Mouse (Mus musculus) liver, embryonic 11.5 days (tissue): ENCODE results near the gene Tmcc3. TPM values are rescaled to one million over a fixed set of nuclear protein-coding genes. Genes with fewer than 3 reads are reported as not detected.
A peak's percentile ranks its signal among the peaks of the same experiment; 100 is the strongest.

Source experiments
- ATAC-seq: fragments of 200-750 bp; cut with Nextera tagmentation; replicated peaks from 2 replicates; pipeline ENCODE4 v1.8.0; 2017; ENCODE audit warnings: moderate number of reproducible peaks, mild to moderate bottlenecking, moderate TSS enrichment, moderate library complexity; ENCODE audit not compliant: low FRiP score
- DNase-seq: peaks from one replicate; pipeline ENCODE4 v3.0.0-alpha.2; 2017; ENCODE audit warnings: low spot score
- H3K27ac ChIP-seq: fragments of 300-500 bp; sonication (generic); 2 replicates; pipeline ENCODE4 v1.5.1; 2014; ENCODE audit warnings: mild to moderate bottlenecking, low read depth, low read length, control low read depth
- H3K27me3 ChIP-seq: fragments of 300-500 bp; sonication (generic); replicated peaks from 2 replicates; pipeline ENCODE4 v1.6.1; 2014; ENCODE audit warnings: low read length, mixed read lengths; ENCODE audit not compliant: control insufficient read depth, insufficient read depth
- H3K36me3 ChIP-seq: fragments of 300-500 bp; sonication (generic); 2 replicates; pipeline ENCODE4 v1.6.1; 2014; ENCODE audit warnings: mild to moderate bottlenecking, low read length, moderate library complexity, mixed read lengths; ENCODE audit not compliant: control insufficient read depth, insufficient read depth
- H3K4me1 ChIP-seq: fragments of 300-500 bp; sonication (generic); replicated peaks from 2 replicates; pipeline ENCODE4 v1.6.1; 2014; ENCODE audit warnings: low read length, mixed read lengths; ENCODE audit not compliant: control insufficient read depth, insufficient read depth
- H3K4me2 ChIP-seq: fragments of 300-500 bp; sonication (generic); 2 replicates; pipeline ENCODE4 v1.6.1; 2014; ENCODE audit warnings: mild to moderate bottlenecking, control low read depth, moderate library complexity
- H3K4me3 ChIP-seq: fragments of 300-500 bp; sonication (generic); 2 replicates; pipeline ENCODE4 v1.5.1; 2014; ENCODE audit warnings: low read depth, low read length, control low read depth
- H3K9ac ChIP-seq: fragments of 300-500 bp; sonication (generic); 2 replicates; pipeline ENCODE4 v1.6.1; 2014; ENCODE audit warnings: low read depth, low read length, control low read depth
- H3K9me3 ChIP-seq: fragments of 300-500 bp; sonication (generic); 2 replicates; pipeline ENCODE4 v1.6.1; 2016; ENCODE audit warnings: low read length, inconsistent platforms, mixed read lengths; ENCODE audit not compliant: control insufficient read depth
- WGBS: fragments of 180-500 bp; shearing (Covaris S2); extraction: QIAGEN DNeasy Blood & Tissue Kit; methylation state at CpG from one replicate; pipeline ENCODE4 v1.1.7; 2014; 5-methylcytosine and 5-hydroxymethylcytosine counted together
- polyA plus RNA-seq: library from polyadenylated mRNA; unstranded; fragments of >200 nt; fragmentation: Nextera tagmentation; extraction: Ambion mirVana; gene quantifications from 2 replicates; pipeline ENCODE4 v1.2.1, GENCODE M21; 2014

Tmcc3 gene
- polyA plus RNA-seq, 1 experiment from 2014 or later, result 5.6 TPM

- no peaks in the 10 kb centered on the region for H3K27me3 ChIP-seq
- H3K27ac ChIP-seq, result no peak overlapping the region
- H3K9ac ChIP-seq, result no peak overlapping the region
- H3K36me3 ChIP-seq, result no peaks in the 10 kb centered on the region
- H3K4me3 ChIP-seq, result no peak overlapping the region
- peaks cover 26% of the 10 kb centered on the region for H3K4me1 ChIP-seq
- no peaks in the 10 kb centered on the region for H3K9me3 ChIP-seq
- WGBS, result 50% methylated on average over 7 of the region's 7 CpGs
- H3K4me2 ChIP-seq, result no peak overlapping the region
- DNase-seq (no peak), ATAC-seq (no peak)
Observed at GRCm38 (mm10) chr10:94561351-94561750, 249.6 kb downstream of the Tmcc3 start.

- Histone ChIP-seq H3K27ac (no peak overlapping the region), H3K9me3 (no peaks in the 10 kb centered on the region), H3K27me3 (no peaks in the 10 kb centered on the region), H3K4me1 (peaks cover 32% of the 10 kb centered on the region), H3K36me3 (no peaks in the 10 kb centered on the region), H3K9ac (no peak overlapping the region), H3K4me3 (no peak overlapping the region), H3K4me2 (no peak overlapping the region)
- 25% methylated on average over 1 of the region's 1 CpGs for WGBS
- ATAC-seq, result no peak
- no peak for DNase-seq
Observed at GRCm38 (mm10) chr10:94562188-94562587, 250.4 kb downstream of the Tmcc3 start.

- H3K9me3 ChIP-seq, result no peaks in the 10 kb centered on the region
- DNase-seq (no peak), ATAC-seq (no peak)
- WGBS, result 80% methylated on average over 3 of the region's 3 CpGs
- no peaks in the 10 kb centered on the region for H3K36me3 ChIP-seq
- H3K27me3 ChIP-seq, result no peaks in the 10 kb centered on the region
- no peak overlapping the region for H3K27ac ChIP-seq
- no peak overlapping the region for H3K4me3 ChIP-seq
- H3K9ac ChIP-seq, result no peak overlapping the region
- peaks cover 32% of the 10 kb centered on the region for H3K4me1 ChIP-seq
- no peak overlapping the region for H3K4me2 ChIP-seq
Observed at GRCm38 (mm10) chr10:94562991-94563390, 251.2 kb downstream of the Tmcc3 start.

DNA sequence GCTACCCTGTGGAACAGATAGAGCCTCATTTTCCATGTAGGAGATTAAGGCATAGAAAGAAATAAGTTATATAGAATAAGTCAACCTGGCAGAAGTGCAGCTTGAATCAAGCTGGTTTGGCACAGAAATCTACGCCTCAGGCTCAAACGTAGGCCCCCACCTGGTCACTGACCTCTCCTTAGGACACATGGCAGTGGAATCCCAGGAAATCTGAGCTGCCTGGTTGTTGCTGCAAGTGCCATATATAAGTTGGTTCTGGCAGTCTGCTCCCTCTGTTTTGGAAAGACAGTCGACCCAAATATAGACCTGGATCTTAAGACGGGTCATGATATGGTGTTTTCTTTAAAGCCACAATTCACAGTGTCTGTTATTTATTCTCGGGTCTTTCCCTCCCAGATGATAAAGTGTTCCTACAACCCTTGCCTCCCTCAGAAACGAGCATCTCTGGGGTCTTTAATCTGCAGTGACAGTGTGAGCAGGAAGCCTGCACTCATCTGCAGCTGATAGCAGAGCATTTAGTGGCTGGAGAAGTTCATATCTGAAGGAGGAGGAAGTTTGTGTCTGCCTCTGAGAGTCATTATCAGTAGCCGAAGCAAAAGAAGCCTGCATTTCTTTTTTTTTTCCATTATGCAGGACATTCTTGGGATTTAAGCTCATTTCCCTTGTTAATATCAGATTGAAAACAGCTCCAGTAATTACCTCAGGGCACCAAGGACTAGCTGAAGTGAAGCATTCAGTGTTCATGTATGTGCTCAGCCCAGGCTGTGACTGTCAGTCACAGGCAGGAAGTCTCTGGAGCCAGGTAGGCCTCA, 253.9 kb downstream of the Tmcc3 start:
- Histone ChIP-seq H3K27me3 (no peaks in the 10 kb centered on the region), H3K4me3 (no peak overlapping the region), H3K9ac (no peak overlapping the region), H3K27ac (peak overlapping the region; percentile 71), H3K9me3 (no peaks in the 10 kb centered on the region), H3K4me2 (peak overlapping the region; percentile 33), H3K36me3 (no peaks in the 10 kb centered on the region), H3K4me1 (peaks cover 30% of the 10 kb centered on the region)
- peak; percentile 88 for ATAC-seq
- 19% methylated on average over 7 of the region's 7 CpGs for WGBS
- no peak for DNase-seq

GRCm38 (mm10) chr10:94566222-94566868, 254.6 kb downstream of the Tmcc3 start:
- H3K27ac ChIP-seq, result peak overlapping the region; percentile 51
- no peak for ATAC-seq
- H3K4me2 ChIP-seq, result peak overlapping the region; percentile 7; the same call in 1 of the 2 replicates
- no peak for DNase-seq
- 61% methylated on average over 21 of the region's 21 CpGs for WGBS
- H3K4me3 ChIP-seq, result no peak overlapping the region
- H3K27me3 ChIP-seq, result no peaks in the 10 kb centered on the region
- no peaks in the 10 kb centered on the region for H3K36me3 ChIP-seq
- peaks cover 27% of the 10 kb centered on the region for H3K4me1 ChIP-seq
- H3K9ac ChIP-seq, result no peak overlapping the region
- H3K9me3 ChIP-seq, result no peaks in the 10 kb centered on the region

- Histone ChIP-seq H3K36me3 (no peaks in the 10 kb centered on the region), H3K4me1 (peaks cover 22% of the 10 kb centered on the region), H3K9ac (no peak overlapping the region), H3K4me2 (no peak overlapping the region), H3K27ac (no peak overlapping the region), H3K4me3 (no peak overlapping the region), H3K9me3 (no peaks in the 10 kb centered on the region), H3K27me3 (no peaks in the 10 kb centered on the region)
- DNase-seq (no peak), ATAC-seq (no peak)
- WGBS, result 82% methylated on average over 6 of the region's 6 CpGs
Observed at GRCm38 (mm10) chr10:94567251-94567650, 255.5 kb downstream of the Tmcc3 start.

GRCm38 (mm10) chr10:94567915-94568314, 256.2 kb downstream of the Tmcc3 start:
- H3K9ac ChIP-seq, result no peak overlapping the region
- ATAC-seq (no peak), DNase-seq (no peak)
- H3K4me2 ChIP-seq, result no peak overlapping the region
- H3K4me3 ChIP-seq, result no peak overlapping the region
- no peaks in the 10 kb centered on the region for H3K36me3 ChIP-seq
- WGBS, result 82% methylated on average over 14 of the region's 14 CpGs
- H3K9me3 ChIP-seq, result no peaks in the 10 kb centered on the region
- no peaks in the 10 kb centered on the region for H3K27me3 ChIP-seq
- H3K27ac ChIP-seq, result no peak overlapping the region
- H3K4me1 ChIP-seq, result peaks cover 24% of the 10 kb centered on the region

DNA sequence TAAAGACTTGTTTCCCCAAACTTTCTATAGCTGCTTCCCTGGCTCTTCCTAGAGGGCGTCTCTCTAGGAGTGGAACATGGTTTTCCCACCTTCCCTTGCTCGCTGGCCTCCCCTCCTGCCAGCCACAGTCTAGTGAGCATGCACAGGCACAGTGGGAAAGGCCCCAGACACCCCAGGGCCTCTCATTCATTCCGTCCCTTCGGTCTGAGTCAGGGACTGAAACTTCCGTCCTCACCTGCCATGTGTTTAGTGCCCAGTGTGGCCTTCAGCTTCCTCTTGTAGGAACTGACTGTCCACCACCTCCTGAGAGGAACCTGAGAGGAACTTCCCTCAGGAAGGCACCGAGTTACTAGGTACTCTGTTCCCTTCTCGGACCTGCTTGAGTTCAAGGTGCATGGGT, 257.1 kb downstream of the Tmcc3 start:
- no peak for ATAC-seq
- H3K27ac ChIP-seq, result no peak overlapping the region
- H3K4me3 ChIP-seq, result no peak overlapping the region
- no peaks in the 10 kb centered on the region for H3K9me3 ChIP-seq
- no peak for DNase-seq
- H3K9ac ChIP-seq, result no peak overlapping the region
- peaks cover 24% of the 10 kb centered on the region for H3K4me1 ChIP-seq
- WGBS, result 76% methylated on average over 7 of the region's 7 CpGs
- no peaks in the 10 kb centered on the region for H3K36me3 ChIP-seq
- H3K4me2 ChIP-seq, result no peak overlapping the region
- H3K27me3 ChIP-seq, result no peaks in the 10 kb centered on the region

- Histone ChIP-seq H3K4me2 (no peak overlapping the region), H3K9ac (no peak overlapping the region), H3K4me1 (peaks cover 29% of the 10 kb centered on the region), H3K27me3 (no peaks in the 10 kb centered on the region), H3K9me3 (no peaks in the 10 kb centered on the region), H3K36me3 (no peaks in the 10 kb centered on the region), H3K4me3 (no peak overlapping the region), H3K27ac (no peak overlapping the region)
- 79% methylated on average over 7 of the region's 7 CpGs for WGBS
- no peak for DNase-seq
- no peak for ATAC-seq
Observed at GRCm38 (mm10) chr10:94569731-94570130, 258.0 kb downstream of the Tmcc3 start.
